In the genomic region with DNA sequence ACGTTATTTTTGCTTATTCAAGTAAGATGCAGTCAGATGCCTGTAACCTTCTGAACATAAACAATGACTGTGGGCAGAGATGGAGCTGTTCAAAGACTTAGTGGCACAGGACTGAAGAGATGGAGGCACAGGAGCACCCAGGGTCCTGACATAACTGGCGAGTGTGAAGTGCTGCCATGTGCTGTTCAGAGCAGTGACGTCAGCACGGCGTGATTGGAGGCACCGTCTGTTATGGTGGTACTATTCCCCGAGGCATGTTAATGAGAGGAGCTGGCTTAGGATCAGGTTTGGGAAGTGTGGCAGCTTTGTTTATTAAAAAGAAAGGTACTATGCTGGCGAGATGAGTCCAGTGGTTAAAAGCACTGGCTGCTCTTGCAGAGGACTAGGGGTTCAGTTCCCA, we compare ENCODE assay signal across 19 mouse cellular contexts. TPM values are rescaled to one million over a fixed set of nuclear protein-coding genes. Genes with fewer than 3 reads are reported as not detected.
DNase-seq lines count a peak whose midpoint lies in the region; ATAC-seq lines count a peak whose summit lies in the region.
"Had no signal": no experiment of that assay in that cellular context is flagged by ENCODE, and none has a peak within 500 bp of the region (broad histone marks: within the 10 kb centered on the region; RNA-seq: fewer than 3 reads in every experiment).

No protein-coding gene starts in this region.

- 46% methylated on average over 8 of the region's 8 CpGs for WGBS in forebrain, embryonic 13.5 days
- 90% methylated on average over 8 of the region's 8 CpGs for WGBS in forebrain, embryonic 10.5 days
- 63% methylated on average over 8 of the region's 8 CpGs for WGBS in midbrain, embryonic 13.5 days
- WGBS in midbrain, embryonic 11.5 days: 84% methylated on average over 8 of the region's 8 CpGs
- 39% methylated on average over 8 of the region's 8 CpGs for WGBS in limb, embryonic 12.5 days

- no peak overlapping the region for H3K4me2 ChIP-seq in forebrain, embryonic 13.5 days
- H3K4me2 ChIP-seq in midbrain, embryonic 13.5 days (replicated peaks): no peak overlapping the region
- no peak overlapping the region for H3K4me2 ChIP-seq in midbrain, embryonic 11.5 days
- no peak overlapping the region for H3K4me2 ChIP-seq in limb, embryonic 12.5 days
- H3K4me2 ChIP-seq: embryonic facial prominence, embryonic 15.5 days; heart, embryonic 12.5 days; liver, embryonic 12.5 days; lung, embryonic 15.5 days had no signal

- no peak overlapping the region for H3K27ac ChIP-seq in forebrain, embryonic 13.5 days
- no peak overlapping the region for H3K27ac ChIP-seq in forebrain, embryonic 10.5 days
- H3K27ac ChIP-seq in midbrain, embryonic 13.5 days: no peak overlapping the region
- no peak overlapping the region for H3K27ac ChIP-seq in midbrain, embryonic 11.5 days (ENCODE audit: low read depth, low read length)
- peak overlapping the region; percentile 76 for H3K27ac ChIP-seq in limb, embryonic 12.5 days
- H3K27ac ChIP-seq: liver, embryonic 12.5 days; lung, embryonic 15.5 days; stomach, postnatal 0 days had no signal

- H3K36me3 ChIP-seq in forebrain, embryonic 13.5 days (ENCODE audit: poor library complexity, severe bottlenecking): peaks cover 27% of the 10 kb centered on the region
- H3K36me3 ChIP-seq in forebrain, embryonic 10.5 days (replicated peaks): peaks cover 95% of the 10 kb centered on the region
- H3K36me3 ChIP-seq in midbrain, embryonic 13.5 days: peaks cover 8% of the 10 kb centered on the region; the same call in 1 of the 2 replicates
- peaks cover 8% of the 10 kb centered on the region for H3K36me3 ChIP-seq in midbrain, embryonic 11.5 days (ENCODE audit: control insufficient read depth, insufficient read depth, low read length)
- H3K36me3 ChIP-seq in limb, embryonic 12.5 days: peaks cover 48% of the 10 kb centered on the region

- DNase-seq in forebrain, embryonic 10.5 days (ENCODE audit: extremely low spot score, low spot score): no peak
- no peak for DNase-seq in midbrain, embryonic 11.5 days (ENCODE audit: low spot score, missing footprints)
- no peak for DNase-seq in right cerebral cortex, postnatal 4 days
- DNase-seq: cerebellum, adult 18-20 months; gastrocnemius, postnatal 36 days; kidney, adult 11 months; kidney, postnatal 25 days; thymus, postnatal 14 days had no signal

- no peaks in the 10 kb centered on the region for H3K27me3 ChIP-seq in forebrain, embryonic 13.5 days
- no peaks in the 10 kb centered on the region for H3K27me3 ChIP-seq in forebrain, embryonic 10.5 days (ENCODE audit: poor library complexity, severe bottlenecking)
- H3K27me3 ChIP-seq in midbrain, embryonic 13.5 days: no peaks in the 10 kb centered on the region
- no peaks in the 10 kb centered on the region for H3K27me3 ChIP-seq in midbrain, embryonic 11.5 days (ENCODE audit: control insufficient read depth, insufficient read depth, low read length)
- H3K27me3 ChIP-seq in limb, embryonic 12.5 days: no peaks in the 10 kb centered on the region
- H3K27me3 ChIP-seq: embryonic facial prominence, embryonic 15.5 days; heart, embryonic 12.5 days; liver, embryonic 12.5 days; lung, embryonic 15.5 days; Patski had no signal

- H3K9ac ChIP-seq in forebrain, embryonic 13.5 days: no peak overlapping the region
- no peak overlapping the region for H3K9ac ChIP-seq in midbrain, embryonic 13.5 days (replicated peaks)
- no peak overlapping the region for H3K9ac ChIP-seq in midbrain, embryonic 11.5 days (ENCODE audit: low read length)
- H3K9ac ChIP-seq in limb, embryonic 12.5 days (replicated peaks): no peak overlapping the region
- H3K9ac ChIP-seq: embryonic facial prominence, embryonic 15.5 days; heart, embryonic 12.5 days; liver, embryonic 12.5 days; lung, embryonic 15.5 days had no signal

- peak; percentile 78 for ATAC-seq in forebrain, embryonic 13.5 days
- ATAC-seq in midbrain, embryonic 13.5 days: peak; percentile 64; the same call in 1 of the 2 replicates
- no peak for ATAC-seq in midbrain, embryonic 11.5 days (ENCODE audit: low FRiP score)
- ATAC-seq in limb, embryonic 12.5 days (ENCODE audit: insufficient number of reproducible peaks, insufficient read depth, low FRiP score, low TSS enrichment, low read depth): no peak
- ATAC-seq in erythroblast, adult 5-6 weeks (replicated peaks; ENCODE audit: low FRiP score, poor library complexity, severe bottlenecking): no peak
- ATAC-seq: liver, embryonic 12.5 days had no signal

- peaks cover 33% of the 10 kb centered on the region for H3K4me1 ChIP-seq in forebrain, embryonic 13.5 days
- H3K4me1 ChIP-seq in forebrain, embryonic 10.5 days: peaks cover 32% of the 10 kb centered on the region
- H3K4me1 ChIP-seq in midbrain, embryonic 13.5 days (replicated peaks): peaks cover 23% of the 10 kb centered on the region
- peaks cover 3% of the 10 kb centered on the region; the same call in 1 of the 2 replicates for H3K4me1 ChIP-seq in midbrain, embryonic 11.5 days (ENCODE audit: control insufficient read depth, insufficient read depth, low read length)
- peaks cover 58% of the 10 kb centered on the region for H3K4me1 ChIP-seq in limb, embryonic 12.5 days (replicated peaks)

- H3K9me3 ChIP-seq in forebrain, embryonic 13.5 days (replicated peaks): no peaks in the 10 kb centered on the region
- no peaks in the 10 kb centered on the region for H3K9me3 ChIP-seq in forebrain, embryonic 10.5 days
- no peaks in the 10 kb centered on the region for H3K9me3 ChIP-seq in midbrain, embryonic 13.5 days
- H3K9me3 ChIP-seq in midbrain, embryonic 11.5 days (ENCODE audit: control insufficient read depth, low read length): no peaks in the 10 kb centered on the region
- no peaks in the 10 kb centered on the region for H3K9me3 ChIP-seq in limb, embryonic 12.5 days
- H3K9me3 ChIP-seq: embryonic facial prominence, embryonic 15.5 days; heart, embryonic 12.5 days; liver, embryonic 12.5 days; lung, embryonic 15.5 days had no signal

- H3K4me3 ChIP-seq in forebrain, embryonic 13.5 days: no peak overlapping the region
- no peak overlapping the region for H3K4me3 ChIP-seq in forebrain, embryonic 10.5 days
- H3K4me3 ChIP-seq in midbrain, embryonic 13.5 days (replicated peaks): no peak overlapping the region
- no peak overlapping the region for H3K4me3 ChIP-seq in midbrain, embryonic 11.5 days (ENCODE audit: low read depth, low read length)
- H3K4me3 ChIP-seq in limb, embryonic 12.5 days (replicated peaks): no peak overlapping the region
- H3K4me3 ChIP-seq: embryonic facial prominence, embryonic 15.5 days; heart, embryonic 12.5 days; liver, embryonic 12.5 days; lung, embryonic 15.5 days; myocyte had no signal

RNA-seq across cellular contexts. Expression of a gene that starts 13.1 kb away (rescaled TPM):
- 11.0 and 12.1 TPM in 2 replicates for polyA plus RNA-seq in forebrain, embryonic 13.5 days (2015; fragmentation: Nextera tagmentation; extraction: Ambion mirVana)
- 22.1 and 26.3 TPM in 2 replicates for polyA plus RNA-seq in forebrain, embryonic 10.5 days (2016; fragmentation: Nextera tagmentation; extraction: Ambion mirVana)
- 10.6 and 13.3 TPM in 2 replicates for polyA plus RNA-seq in midbrain, embryonic 13.5 days (2015; fragmentation: Nextera tagmentation; extraction: Ambion mirVana)
- 15.1 and 16.9 TPM in 2 replicates for polyA plus RNA-seq in midbrain, embryonic 11.5 days (2014; fragmentation: Nextera tagmentation; extraction: Ambion mirVana)
- polyA plus RNA-seq in limb, embryonic 12.5 days (2016; fragmentation: Nextera tagmentation; extraction: Ambion mirVana): 29.9 and 33.5 TPM in 2 replicates
- total RNA-seq in erythroblast, adult 5-6 weeks (2015; ENCODE audit: low replicate concordance): 3.8 and 4.0 TPM in 2 replicates
- 8.1 and 14.8 TPM in 2 replicates for total RNA-seq in erythroblast, adult 5-6 weeks (2017; ENCODE audit: low replicate concordance)

Comparison
In these comparisons a context has a peak if more than half of its experiments do, and no peak if none do; other contexts are left out.
1. ATAC-seq: peak in forebrain, embryonic 13.5 days (single experiment) and midbrain, embryonic 13.5 days (single experiment); none in midbrain, embryonic 11.5 days (single experiment), limb, embryonic 12.5 days (single experiment) and erythroblast, adult 5-6 weeks (single experiment).